In genomic region chr2:134956436-134956835, GRCm38 (mm10) we compare ENCODE assay signal across 30 mouse cellular contexts.
"Had no signal": no experiment of that assay in that cellular context is flagged by ENCODE, and none has a peak within 500 bp of the region (broad histone marks: within the 10 kb centered on the region; RNA-seq: fewer than 3 reads in every experiment).

No protein-coding gene starts in this region.

- H3K27me3 ChIP-seq: embryonic facial prominence, embryonic 12.5 days; embryonic facial prominence, embryonic 13.5 days; embryonic facial prominence, embryonic 15.5 days; forebrain, embryonic 12.5 days; forebrain, embryonic 13.5 days; forebrain, embryonic 15.5 days had no signal

- DNase-seq: cerebellum, adult 18-20 months; cerebellum, adult 2 months; cerebellum, adult 8-10 months; cerebellum, adult 9-10 months; cerebellum, adult 9-11 months; cerebellum, postnatal 10 days; cerebellum, postnatal 14 days; cerebellum, postnatal 25 days; cerebellum, postnatal 36 days; embryo, embryonic 11 days; forebrain, postnatal 0 days; gastrocnemius, adult 2 months; gastrocnemius, postnatal 10 days; gastrocnemius, postnatal 14 days; gastrocnemius, postnatal 25 days; gastrocnemius, postnatal 36 days; heart, adult 11 months; heart, adult 18-20 months; heart, adult 2 months had no signal

- H3K36me3 ChIP-seq: embryonic facial prominence, embryonic 10.5 days; embryonic facial prominence, embryonic 12.5 days; embryonic facial prominence, embryonic 13.5 days; embryonic facial prominence, embryonic 15.5 days; forebrain, embryonic 10.5 days; forebrain, embryonic 12.5 days; forebrain, embryonic 15.5 days had no signal

- H3K4me1 ChIP-seq: embryonic facial prominence, embryonic 10.5 days; embryonic facial prominence, embryonic 12.5 days; embryonic facial prominence, embryonic 13.5 days; embryonic facial prominence, embryonic 15.5 days; forebrain, embryonic 10.5 days; forebrain, embryonic 12.5 days; forebrain, embryonic 13.5 days; forebrain, embryonic 15.5 days had no signal

- H3K9ac ChIP-seq: embryonic facial prominence, embryonic 12.5 days; embryonic facial prominence, embryonic 13.5 days; embryonic facial prominence, embryonic 15.5 days; forebrain, embryonic 12.5 days; forebrain, embryonic 13.5 days; forebrain, embryonic 15.5 days; forebrain, postnatal 0 days had no signal

- ATAC-seq: forebrain, embryonic 13.5 days; forebrain, embryonic 14.5 days; forebrain, embryonic 15.5 days; forebrain, embryonic 16.5 days; forebrain, postnatal 0 days had no signal

- H3K9me3 ChIP-seq: embryonic facial prominence, embryonic 10.5 days; embryonic facial prominence, embryonic 12.5 days; embryonic facial prominence, embryonic 13.5 days; embryonic facial prominence, embryonic 15.5 days; forebrain, embryonic 10.5 days; forebrain, embryonic 12.5 days; forebrain, embryonic 13.5 days; forebrain, embryonic 15.5 days had no signal

- H3K4me3 ChIP-seq: embryonic facial prominence, embryonic 10.5 days; embryonic facial prominence, embryonic 12.5 days; embryonic facial prominence, embryonic 13.5 days; embryonic facial prominence, embryonic 15.5 days; erythroblast, embryonic 14.5 days; forebrain, embryonic 10.5 days; forebrain, embryonic 12.5 days; forebrain, embryonic 13.5 days; forebrain, embryonic 15.5 days; gastrocnemius, adult 2 months; heart, adult 2 months had no signal

- H3K27ac ChIP-seq: embryonic facial prominence, embryonic 10.5 days; embryonic facial prominence, embryonic 12.5 days; embryonic facial prominence, embryonic 13.5 days; embryonic facial prominence, embryonic 15.5 days; forebrain, embryonic 10.5 days; forebrain, embryonic 12.5 days; forebrain, embryonic 13.5 days; forebrain, embryonic 15.5 days; gastrocnemius, adult 2 months; heart, adult 2 months had no signal

- H3K4me2 ChIP-seq: embryonic facial prominence, embryonic 12.5 days; embryonic facial prominence, embryonic 13.5 days; embryonic facial prominence, embryonic 15.5 days; forebrain, embryonic 12.5 days; forebrain, embryonic 13.5 days; forebrain, embryonic 15.5 days had no signal
